Mouse (Mus musculus) erythroid progenitor cell, adult 5-6 weeks (primary cell): Measurements from ENCODE around the gene Cyp2b10. TPM values are rescaled to one million over a fixed set of nuclear protein-coding genes. Genes with fewer than 3 reads are reported as not detected.
"Not testable (repeated sequence)": the region's sequence is repeated elsewhere in the genome, so short reads cannot be mapped to it uniquely, and the experiment has no call there.

Source experiments
- ATAC-seq: replicated peaks from 2 replicates; pipeline ENCODE4 v1.8.0; 2016; ENCODE audit warnings: moderate number of reproducible peaks, mild to moderate bottlenecking, moderate TSS enrichment, inconsistent platforms; ENCODE audit not compliant: poor library complexity, low FRiP score, severe bottlenecking
- total RNA-seq, 2 experiments: library from RNA; stranded (forward) in 1 of 2; stranded (reverse) in 1 of 2; fragments of 150-400 nt in 1 of 2; fragments of 186-747, 209-891 nt in 1 of 2; gene quantifications; 2 replicates each; pipeline versions ENCODE4 v1.2.3 to v1.2.4; 2015 to 2017; ENCODE audit warnings: low replicate concordance in 2 of 2

Gene Cyp2b10
- total RNA-seq (2015; ENCODE audit: low replicate concordance) (not detected in 2 replicates), total RNA-seq (2017; ENCODE audit: low replicate concordance) (not detected in 2 replicates)

DNA sequence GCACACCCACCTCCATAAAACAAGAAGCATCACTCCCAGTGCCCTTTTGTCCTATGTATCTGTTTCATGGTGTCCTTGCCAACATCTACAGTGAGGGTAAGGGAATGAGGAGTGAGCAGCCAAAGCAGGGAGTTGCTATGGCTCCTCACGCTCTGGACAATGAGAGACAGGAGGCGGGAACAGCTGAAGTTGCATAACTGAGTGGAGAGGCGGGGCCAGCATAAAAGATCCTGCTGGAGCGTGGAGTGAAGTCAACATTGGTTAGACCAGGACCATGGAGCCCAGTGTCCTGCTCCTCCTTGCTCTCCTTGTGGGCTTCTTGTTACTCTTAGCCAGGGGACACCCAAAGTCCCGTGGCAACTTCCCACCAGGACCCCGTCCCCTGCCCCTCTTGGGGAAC, at the start of gene Cyp2b10:
Gene Cyp2b10 (plus strand): TSS at position 210 of the 400 bp plus-strand sequence.
- ATAC-seq, result no peak

DNA sequence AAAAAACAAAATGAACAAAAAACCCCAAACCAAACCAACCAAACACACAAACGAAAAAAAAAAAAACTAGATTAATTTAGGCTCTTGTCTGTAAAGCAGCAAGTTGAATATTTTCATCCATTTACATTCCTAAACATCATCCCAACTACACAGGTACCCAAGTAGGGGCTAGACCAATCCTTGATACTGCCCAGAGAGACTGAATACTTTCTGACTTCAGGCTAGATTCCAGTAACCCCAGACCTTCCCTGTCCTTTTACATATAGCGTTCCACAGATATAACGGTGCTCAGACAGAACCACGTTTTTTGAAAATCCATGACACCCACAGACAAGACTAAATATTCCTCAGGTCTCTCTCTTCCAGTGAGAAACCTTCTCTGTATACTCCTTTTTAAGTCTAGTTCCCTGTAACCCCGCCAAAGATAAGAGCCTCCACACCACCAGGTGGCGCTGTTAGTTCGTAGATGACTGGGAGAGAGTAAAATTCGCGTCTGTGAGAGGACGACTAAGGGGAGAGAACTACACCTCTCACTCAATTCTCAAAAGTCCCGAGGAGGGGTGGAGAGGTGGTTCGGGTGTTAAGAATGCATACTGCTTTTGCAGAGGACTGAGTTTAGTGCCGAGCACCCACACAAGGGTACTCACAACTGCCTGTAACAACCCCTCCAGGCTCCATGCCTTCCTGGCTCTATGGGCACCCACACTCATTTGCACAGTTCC, 49.5 kb upstream of the Cyp2b10 start:
- no peak for ATAC-seq

DNA sequence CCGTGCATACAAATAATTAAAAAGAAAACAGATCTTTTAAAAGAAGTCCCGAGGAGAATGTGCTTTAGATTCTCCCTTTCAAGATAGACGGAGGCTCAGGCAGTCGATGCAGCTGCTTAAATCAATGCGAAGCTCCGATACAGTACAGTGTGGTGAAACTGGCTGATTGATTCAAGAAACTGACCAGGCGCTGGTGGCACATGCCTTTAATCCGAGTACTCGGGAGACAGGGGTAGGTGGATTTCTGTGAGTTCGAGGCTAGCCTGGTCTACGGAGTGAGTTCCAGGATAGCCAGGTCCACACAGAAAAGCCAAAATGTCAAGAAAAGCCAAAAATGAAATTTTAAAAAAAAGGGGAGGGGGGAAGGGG, 49.0 kb upstream of the Cyp2b10 start:
- no peak for ATAC-seq

DNA sequence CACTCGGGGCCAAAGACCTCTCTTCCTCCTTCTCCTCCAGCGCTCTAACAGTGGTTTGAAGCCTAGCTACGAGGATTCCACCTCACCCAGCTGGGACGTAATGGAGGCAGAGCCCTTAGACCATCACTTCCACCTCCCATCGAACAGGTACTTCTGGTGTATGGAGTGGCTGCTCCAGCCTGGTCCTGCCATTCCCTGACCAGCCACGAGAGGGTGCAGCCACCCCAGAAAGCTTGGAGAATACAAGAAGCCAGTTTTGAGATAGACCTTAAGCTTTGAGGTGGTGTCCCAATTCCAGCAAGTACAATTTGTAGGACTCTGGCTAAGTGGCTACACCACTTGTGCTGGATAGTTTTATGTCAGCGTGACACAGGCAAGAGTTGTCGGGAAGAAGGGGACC, 42.3 kb upstream of the Cyp2b10 start:
- no peak for ATAC-seq

DNA sequence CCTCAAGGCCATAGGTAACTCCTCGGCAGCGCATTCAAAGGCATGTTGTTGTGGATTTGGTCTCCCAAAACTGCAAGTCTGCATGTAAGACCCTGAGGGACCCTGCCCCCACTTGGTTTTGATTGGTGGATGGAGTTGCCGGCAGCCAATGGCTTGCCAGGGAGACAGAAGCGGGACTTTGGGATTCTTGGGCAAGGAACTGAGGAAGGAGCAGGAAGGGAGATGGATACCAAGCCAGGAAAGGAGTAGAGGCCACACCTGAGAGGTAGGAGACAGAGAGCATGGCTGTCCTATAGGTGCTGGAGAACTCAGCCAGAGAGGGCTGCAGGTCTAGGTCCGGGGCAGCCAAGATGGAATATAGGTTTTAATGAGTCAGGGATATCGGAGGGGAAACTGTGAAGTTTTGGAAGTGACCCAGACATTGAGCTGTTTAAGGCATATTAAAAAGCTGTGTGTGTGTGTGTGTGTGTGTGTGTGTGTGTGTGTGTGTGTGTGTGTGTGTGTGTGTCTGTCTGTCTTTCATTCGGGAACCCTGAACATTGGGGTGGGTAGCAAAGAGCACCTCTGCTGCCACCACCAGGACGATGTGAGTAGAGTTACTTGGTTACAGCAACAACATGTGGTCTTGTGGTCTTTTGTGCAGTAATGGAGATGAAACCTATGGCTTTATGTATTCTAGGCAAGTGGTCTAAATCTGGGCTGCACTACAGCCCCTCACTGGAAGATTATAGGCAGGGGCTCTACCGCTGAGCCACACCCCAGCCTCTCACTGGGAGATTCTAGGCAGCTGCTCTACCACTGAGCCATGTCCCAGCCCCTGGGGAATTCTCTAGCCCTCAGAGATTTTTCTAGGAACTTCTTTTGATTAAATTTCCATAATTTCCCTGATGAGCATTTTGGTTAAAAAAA, 37.2 kb upstream of the Cyp2b10 start:
- ATAC-seq, result no peak

DNA sequence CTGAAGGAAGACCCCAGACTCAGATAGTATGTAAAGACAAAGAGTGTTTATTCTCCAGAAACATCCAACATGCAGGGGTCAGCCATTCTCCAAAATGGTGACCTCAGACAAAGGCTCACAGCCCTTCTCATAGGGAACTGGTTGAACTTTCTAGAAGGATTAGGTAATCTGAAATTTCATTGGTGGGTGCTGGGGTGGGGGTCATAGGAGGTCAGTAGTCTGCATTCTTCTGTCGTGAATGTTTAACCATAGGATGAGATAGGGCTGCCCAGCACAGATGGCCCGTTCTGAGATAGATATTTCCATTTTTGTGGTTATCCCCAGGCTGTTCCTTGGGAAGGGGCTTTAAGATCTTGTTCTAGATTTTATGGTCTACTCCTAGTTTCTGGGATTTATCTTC, 35.1 kb upstream of the Cyp2b10 start:
- no peak for ATAC-seq

DNA sequence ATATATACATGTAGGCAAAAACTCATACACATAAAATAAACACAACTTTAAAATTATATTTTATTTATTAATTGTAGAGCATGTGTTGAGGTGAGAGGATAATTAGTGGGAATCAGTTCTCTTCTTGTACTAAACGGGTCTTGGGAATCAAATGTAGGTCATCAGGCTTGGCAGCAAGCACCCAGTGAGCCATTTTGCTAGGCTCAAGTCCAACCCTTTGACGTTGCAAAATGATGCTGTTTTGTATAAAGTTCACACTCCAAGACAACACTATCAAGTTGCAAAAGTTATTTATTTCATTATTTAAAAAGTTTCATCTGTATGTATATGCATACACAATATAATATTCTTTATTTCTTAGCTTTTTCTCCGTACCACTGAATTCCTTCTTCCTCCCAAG, 33.7 kb upstream of the Cyp2b10 start:
- no peak for ATAC-seq

DNA sequence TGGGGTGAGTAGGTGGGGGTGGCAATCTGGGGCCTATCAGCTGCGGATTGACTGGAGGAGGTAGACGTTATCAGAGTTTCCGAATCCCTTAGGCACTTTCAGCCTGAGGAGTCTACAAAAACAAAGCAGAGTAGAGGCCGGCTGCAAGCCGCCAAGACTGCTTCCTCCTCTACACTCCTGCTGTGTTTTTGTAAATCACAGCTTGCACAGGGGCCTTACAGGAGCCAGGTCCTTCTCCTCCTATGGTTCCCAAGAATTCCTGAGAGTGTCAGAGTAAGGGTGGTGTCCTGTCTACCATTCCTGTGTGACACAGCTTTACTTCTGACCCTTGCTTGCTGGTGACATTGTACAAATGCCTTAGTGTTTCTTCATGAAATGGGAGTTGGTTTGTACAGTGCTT, 32.6 kb upstream of the Cyp2b10 start:
- no peak for ATAC-seq

DNA sequence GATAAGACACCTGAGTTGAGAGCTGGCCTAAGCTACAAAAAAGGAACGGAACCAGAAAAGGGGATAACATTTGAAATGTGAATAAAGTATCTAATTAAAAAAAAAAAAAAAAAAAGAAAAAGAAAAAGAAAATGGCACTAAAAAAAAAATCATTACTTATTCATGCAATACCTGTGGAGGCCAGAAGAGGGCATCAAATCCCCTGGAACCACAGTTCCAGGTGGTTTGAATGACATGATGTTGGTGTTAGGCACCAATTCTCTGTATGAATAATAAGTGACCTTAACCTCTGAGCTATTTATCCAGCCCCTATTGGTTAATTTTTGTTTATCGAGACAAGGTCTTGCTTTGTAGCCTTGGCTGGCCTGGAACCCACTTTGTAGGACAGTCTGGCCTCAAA, 27.6 kb upstream of the Cyp2b10 start:
- no peak for ATAC-seq

DNA sequence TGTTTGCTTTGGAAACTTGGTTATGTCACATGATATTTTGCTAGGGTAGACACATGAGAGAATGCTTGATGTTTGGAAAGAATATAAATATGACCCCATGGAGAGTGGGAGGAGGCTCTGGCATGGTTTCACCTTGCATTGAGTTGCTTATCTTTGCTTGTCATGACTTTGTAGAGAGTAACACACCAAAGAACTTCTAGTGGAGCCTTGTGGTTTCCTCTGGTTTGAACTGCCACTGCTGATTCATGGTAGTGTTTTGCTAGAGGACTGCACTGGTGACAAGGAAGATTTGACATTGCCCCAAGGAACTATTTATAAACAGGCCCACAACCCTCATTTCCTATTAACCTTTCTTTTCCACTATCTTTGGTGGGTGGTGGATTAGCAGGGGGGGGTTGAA, 24.8 kb upstream of the Cyp2b10 start:
- no peak for ATAC-seq

DNA sequence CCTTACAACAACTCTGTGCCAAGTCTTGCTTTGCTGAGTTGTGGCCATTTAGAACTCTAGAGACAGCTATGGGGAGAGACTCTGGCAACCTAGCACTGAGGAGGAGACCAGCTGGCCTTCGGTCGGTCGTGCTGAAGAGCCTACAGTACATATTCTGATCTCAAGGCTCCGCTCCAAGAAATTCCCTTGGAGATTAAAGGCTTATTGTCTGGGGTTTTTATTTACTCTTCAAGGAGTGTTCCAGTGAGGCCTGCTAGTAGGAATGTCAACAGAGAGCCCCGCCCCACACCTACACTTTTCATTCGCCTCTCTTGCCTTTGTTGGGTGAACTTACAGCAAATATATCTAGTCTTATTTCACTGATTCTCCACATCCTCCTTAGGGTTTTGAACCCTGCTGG, 18.7 kb upstream of the Cyp2b10 start:
- ATAC-seq, result no peak

DNA sequence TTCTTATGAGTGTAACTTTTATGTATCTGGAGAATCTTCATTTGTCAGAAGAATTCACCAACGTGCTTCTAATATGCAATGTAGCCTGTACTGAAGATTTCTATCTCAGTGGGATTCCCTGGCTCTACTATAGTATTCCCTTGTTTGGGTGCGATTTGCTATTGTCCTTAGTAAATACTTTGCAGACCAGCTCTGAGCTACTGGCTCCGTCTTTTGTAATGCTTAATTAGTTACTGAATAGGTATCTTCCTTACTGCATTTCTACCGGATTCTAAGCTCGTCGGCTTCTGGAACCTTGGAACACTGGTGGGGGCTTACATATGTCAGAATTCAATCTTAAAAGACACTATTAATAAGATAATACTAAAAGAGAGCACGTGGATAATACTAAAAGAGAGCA, 16.7 kb upstream of the Cyp2b10 start:
- ATAC-seq, result not testable (repeated sequence)

DNA sequence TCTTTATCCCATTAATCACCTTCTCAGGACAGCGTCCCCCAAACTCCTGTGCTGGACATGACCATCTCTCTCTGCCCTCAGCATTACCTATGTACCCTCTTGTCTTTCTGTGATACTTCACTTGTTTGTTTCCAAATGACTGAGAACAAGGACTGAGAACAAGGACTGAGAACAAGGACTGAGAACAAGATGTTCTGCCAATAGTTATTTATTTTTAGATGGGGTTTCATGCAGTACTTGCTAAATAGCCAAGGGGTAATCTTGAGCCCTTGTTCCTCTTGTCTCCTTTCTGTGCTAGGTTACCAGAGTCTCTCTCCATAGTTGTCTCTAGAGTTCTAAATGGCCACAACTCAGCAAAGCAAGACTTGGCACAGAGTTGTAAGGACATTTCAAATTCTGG, 13.1 kb upstream of the Cyp2b10 start:
- ATAC-seq, result no peak

DNA sequence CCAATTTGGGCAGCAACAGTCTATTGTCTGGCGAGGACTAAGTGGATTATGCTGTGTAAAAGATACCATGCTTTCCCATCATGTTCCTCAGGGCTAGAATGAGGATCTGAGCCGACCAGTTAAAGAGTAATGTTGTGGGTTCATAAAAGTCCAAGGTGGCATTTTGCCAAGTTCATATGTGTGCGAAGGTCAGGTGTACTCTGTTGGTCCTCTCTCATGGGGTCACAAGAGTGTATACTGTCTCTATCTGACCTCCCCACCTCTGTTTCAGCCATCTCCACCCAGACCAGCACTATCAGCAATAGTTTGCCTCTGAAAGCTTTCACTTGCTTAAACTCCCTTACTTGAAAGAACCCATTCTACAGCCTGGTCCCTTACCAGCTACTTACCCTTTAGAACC, 9.7 kb upstream of the Cyp2b10 start:
- ATAC-seq, result no peak

DNA sequence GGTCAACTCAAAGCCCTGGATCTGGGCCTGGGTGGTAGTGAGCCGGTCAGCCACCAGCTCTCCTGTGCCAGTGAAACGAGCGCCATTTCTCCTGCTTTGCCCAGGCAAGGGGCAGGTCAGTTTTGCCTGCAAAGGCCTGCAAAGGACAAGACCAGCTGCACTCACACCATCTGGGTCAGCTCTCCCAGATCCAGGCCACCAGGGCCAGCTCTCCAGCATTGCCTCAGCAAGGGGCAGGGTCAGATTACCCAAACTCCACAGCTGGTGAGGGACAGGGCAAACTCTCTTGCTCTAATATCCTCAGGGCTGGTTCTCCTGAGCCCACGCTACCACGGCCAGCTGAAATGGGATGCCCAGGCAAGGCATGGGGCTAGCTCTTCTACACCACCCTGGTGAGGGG, 4.3 kb upstream of the Cyp2b10 start:
- ATAC-seq, result no peak

DNA sequence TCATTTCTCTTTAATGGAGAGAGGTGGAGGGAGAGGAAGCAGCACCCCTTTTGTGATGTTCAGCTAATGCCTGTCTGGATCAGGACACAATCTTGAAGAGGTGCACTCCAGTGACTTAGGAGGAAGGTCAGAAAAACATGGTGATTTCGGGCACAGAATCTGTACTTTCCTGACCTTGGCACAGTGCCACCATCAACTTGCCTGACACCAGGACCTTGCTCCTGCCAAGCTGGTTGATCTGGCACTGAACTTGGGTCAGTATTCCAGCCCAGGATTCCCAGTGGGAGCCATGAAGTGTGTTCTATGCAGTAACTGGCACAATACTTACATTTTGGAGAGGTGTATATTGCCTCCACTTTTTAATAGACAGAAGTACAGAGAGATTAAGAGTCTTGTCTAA, 2.3 kb upstream of the Cyp2b10 start:
- no peak for ATAC-seq

DNA sequence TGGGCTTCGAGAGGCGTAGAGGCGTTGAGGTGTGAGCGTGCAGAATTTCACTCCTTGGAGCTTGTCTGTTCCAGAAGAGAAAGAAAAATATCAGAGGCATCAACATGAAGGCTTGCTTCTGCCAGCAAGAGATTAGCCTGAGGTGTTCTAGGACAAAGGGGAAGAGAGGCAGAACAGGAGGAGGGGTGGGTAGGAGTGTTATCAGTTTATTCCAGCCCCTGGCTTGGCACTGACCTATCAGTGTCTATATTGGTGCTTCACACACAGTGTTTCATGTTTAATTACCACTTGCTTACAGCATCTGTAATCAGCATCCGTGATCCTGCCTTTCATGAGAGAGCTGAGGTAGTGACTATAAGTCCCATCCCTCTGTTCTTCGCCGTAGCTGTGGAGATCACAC, 644 bp downstream of the Cyp2b10 start:
- no peak for ATAC-seq

DNA sequence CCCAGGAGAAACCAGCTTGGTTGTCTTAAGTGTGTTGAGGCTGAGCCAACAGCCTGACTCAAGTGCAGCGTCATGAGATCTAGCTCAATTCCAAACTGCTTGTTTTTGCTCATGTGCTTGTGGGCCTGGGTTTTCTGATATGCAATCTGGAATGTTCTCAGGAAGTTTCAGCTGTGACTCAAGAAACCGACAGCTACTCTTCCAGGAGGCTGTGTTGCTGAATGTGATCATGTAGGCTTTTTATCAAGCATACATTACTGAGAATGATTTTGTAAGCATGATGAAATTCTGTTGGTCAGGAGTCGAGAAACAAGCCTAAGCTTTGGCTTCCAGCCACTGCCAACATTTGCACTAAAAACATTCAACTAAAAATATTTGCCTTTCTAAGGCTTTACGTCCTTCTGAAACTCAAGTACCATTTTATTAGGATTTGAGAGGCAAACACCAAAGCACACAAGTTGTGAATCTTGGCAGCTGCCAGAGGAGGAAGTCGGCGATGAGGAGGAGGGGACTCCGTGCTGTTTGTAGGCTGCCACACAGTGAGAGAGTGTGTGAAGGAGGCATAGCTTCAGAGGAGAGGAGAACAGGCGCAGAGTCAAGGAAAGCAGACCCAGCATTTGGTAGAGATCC, 4.8 kb downstream of the Cyp2b10 start:
- ATAC-seq, result no peak

DNA sequence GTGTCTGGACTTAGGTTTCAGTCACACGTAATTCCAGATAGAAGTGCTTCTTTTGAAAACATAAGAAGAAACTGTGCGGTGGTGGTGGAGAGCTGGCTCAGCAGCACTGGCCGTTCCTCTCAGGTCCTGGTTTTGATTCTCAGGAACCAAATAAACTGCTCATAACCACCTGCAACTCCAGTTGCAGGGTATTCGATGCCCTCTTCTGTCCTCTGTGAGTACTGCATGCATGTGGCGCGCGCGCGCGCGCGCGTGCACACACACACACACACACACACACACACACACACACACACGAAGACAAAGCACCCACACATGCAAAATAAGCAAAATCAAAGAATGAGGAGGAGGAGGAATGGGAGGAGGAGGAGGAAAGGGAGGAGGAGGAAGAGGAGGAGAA, 5.7 kb downstream of the Cyp2b10 start:
- ATAC-seq, result no peak

DNA sequence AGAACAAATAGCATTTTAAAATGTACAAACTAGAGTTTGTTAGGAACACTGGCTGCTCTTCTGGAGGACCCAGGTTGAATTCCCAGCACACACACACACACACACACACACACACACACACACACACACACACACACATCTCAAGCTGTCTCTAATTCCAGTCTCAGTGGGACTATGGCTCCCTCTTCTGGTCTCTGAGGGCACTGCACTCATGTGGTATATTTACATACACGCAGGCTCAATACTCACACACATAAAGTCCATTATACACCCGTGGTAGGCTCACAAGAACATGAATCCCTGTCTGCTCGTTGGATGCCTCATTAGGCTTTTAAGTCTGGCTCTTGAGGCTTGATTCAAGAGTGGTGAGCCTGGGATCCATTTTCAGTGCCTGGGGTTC, 6.6 kb downstream of the Cyp2b10 start:
- no peak for ATAC-seq

DNA sequence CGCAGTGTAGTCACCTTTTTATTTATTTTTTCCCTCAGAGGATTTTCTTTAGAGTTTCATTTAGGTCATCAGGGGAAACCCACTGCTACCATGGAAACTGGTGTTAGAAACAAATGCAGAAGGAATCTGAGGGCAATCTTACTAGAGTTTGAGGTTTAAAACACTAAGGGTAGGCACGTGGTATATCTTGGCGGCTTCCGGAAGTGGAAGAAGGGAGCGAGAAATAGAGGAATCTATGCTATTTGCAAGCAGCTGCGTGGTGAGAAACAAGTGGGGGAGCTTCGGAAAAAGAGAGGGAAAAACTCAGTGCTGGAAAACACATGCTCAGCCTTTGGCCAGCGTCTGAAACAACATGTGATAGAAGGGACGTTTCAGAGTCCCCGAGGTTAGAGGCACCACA, 7.1 kb downstream of the Cyp2b10 start:
- no peak for ATAC-seq
